Mouse (Mus musculus): ENCODE results near the gene Tctn3. TPM values are rescaled to one million over a fixed set of nuclear protein-coding genes. Genes with fewer than 3 reads are reported as not detected.

The Tctn3 gene
- polyA plus RNA-seq, 2 experiments: 11.4 to 17.0 TPM

DNA sequence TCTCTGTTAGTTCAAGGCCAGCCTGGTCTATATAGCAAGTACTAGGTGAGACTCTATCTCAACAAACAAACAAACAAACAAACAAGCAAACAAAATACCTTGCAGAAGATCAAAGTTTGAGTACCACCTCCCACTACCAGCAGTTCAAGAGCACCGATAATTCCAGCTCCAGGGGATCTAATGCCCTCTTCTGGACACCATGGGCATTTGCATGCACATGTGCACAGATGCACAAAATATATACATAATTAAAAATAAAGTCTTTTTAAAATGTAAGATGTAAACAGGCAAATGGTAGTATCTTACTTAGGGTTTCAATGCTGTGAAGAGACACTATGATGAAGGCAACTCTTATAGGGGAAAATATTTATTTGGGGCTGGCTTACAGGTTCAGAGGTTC is 21.1 kb upstream of the Tctn3 start:
- no peak overlapping the region for H3K4me2 ChIP-seq (replicated peaks; ENCODE audit: low read depth, low read length, severe bottlenecking)
- no peaks in the 10 kb centered on the region for H3K36me3 ChIP-seq (ENCODE audit: control insufficient read depth, insufficient read depth, low read length)
- 69% methylated on average over 1 of the region's 1 CpGs for whole genome bisulfite sequencing
- TF ChIP-seq POLR2A (IDR thresholded peaks at IDR 0.05; ENCODE audit: borderline replicate concordance, extremely low read depth, insufficient read depth, insufficient read length): no peak
- no peaks in the 10 kb centered on the region for H3K9me3 ChIP-seq (ENCODE audit: control insufficient read depth, low read length)
- ATAC-seq (ENCODE audit: low FRiP score, low read depth) (no peak), DNase-seq (ENCODE audit: low spot score) (no peak)
- no peak overlapping the region for H3K27ac ChIP-seq (replicated peaks; ENCODE audit: low read depth, low read length)
- H3K4me1 ChIP-seq (ENCODE audit: control insufficient read depth, insufficient read depth, low read length): no peaks in the 10 kb centered on the region
- no peak overlapping the region for H3K9ac ChIP-seq (ENCODE audit: low read depth, low read length, severe bottlenecking)
- H3K27me3 ChIP-seq (ENCODE audit: control insufficient read depth, insufficient read depth, low read length): no peaks in the 10 kb centered on the region
- H3K4me3 ChIP-seq (replicated peaks; ENCODE audit: low read length): no peak overlapping the region

GRCm38 (mm10) chr19:40632668-40633067 is 20.6 kb upstream of the Tctn3 start:
- H3K4me2 ChIP-seq (replicated peaks; ENCODE audit: low read depth, low read length, severe bottlenecking): no peak overlapping the region
- H3K36me3 ChIP-seq (ENCODE audit: control insufficient read depth, insufficient read depth, low read length): no peaks in the 10 kb centered on the region
- no peak for DNase-seq (ENCODE audit: low spot score)
- no peaks in the 10 kb centered on the region for H3K9me3 ChIP-seq (ENCODE audit: control insufficient read depth, low read length)
- no peak for TF ChIP-seq POLR2A (IDR thresholded peaks at IDR 0.05; ENCODE audit: borderline replicate concordance, extremely low read depth, insufficient read depth, insufficient read length)
- no peaks in the 10 kb centered on the region for H3K27me3 ChIP-seq (ENCODE audit: control insufficient read depth, insufficient read depth, low read length)
- H3K9ac ChIP-seq (ENCODE audit: low read depth, low read length, severe bottlenecking): no peak overlapping the region
- 80% methylated on average over 5 of the region's 5 CpGs for WGBS
- H3K4me1 ChIP-seq (ENCODE audit: control insufficient read depth, insufficient read depth, low read length): no peaks in the 10 kb centered on the region
- H3K4me3 ChIP-seq (replicated peaks; ENCODE audit: low read length): no peak overlapping the region
- no peak overlapping the region for H3K27ac ChIP-seq (replicated peaks; ENCODE audit: low read depth, low read length)
- ATAC-seq (ENCODE audit: low FRiP score, low read depth): no peak

- no peaks in the 10 kb centered on the region for H3K9me3 ChIP-seq (ENCODE audit: control insufficient read depth, low read length)
- no peaks in the 10 kb centered on the region for H3K4me1 ChIP-seq (ENCODE audit: control insufficient read depth, insufficient read depth, low read length)
- H3K9ac ChIP-seq (ENCODE audit: low read depth, low read length, severe bottlenecking): no peak overlapping the region
- no peak for TF ChIP-seq POLR2A (IDR thresholded peaks at IDR 0.05; ENCODE audit: borderline replicate concordance, extremely low read depth, insufficient read depth, insufficient read length)
- no peaks in the 10 kb centered on the region for H3K36me3 ChIP-seq (ENCODE audit: control insufficient read depth, insufficient read depth, low read length)
- no peaks in the 10 kb centered on the region for H3K27me3 ChIP-seq (ENCODE audit: control insufficient read depth, insufficient read depth, low read length)
- no peak overlapping the region for H3K27ac ChIP-seq (replicated peaks; ENCODE audit: low read depth, low read length)
- ATAC-seq (ENCODE audit: low FRiP score, low read depth) (no peak), DNase-seq (ENCODE audit: low spot score) (no peak)
- no peak overlapping the region for H3K4me2 ChIP-seq (replicated peaks; ENCODE audit: low read depth, low read length, severe bottlenecking)
- H3K4me3 ChIP-seq (replicated peaks; ENCODE audit: low read length): no peak overlapping the region
- WGBS: 65% methylated on average over 3 of the region's 3 CpGs
Observed at GRCm38 (mm10) chr19:40632193-40632592, 20.2 kb upstream of the Tctn3 start.

- Histone ChIP-seq H3K36me3 (ENCODE audit: control insufficient read depth, insufficient read depth, low read length) (no peaks in the 10 kb centered on the region), H3K27ac (replicated peaks; ENCODE audit: low read depth, low read length) (no peak overlapping the region), H3K4me1 (ENCODE audit: control insufficient read depth, insufficient read depth, low read length) (peaks cover 6% of the 10 kb centered on the region; the same call in 1 of the 2 replicates), H3K27me3 (ENCODE audit: control insufficient read depth, insufficient read depth, low read length) (no peaks in the 10 kb centered on the region), H3K4me3 (replicated peaks; ENCODE audit: low read length) (no peak overlapping the region), H3K9me3 (ENCODE audit: control insufficient read depth, low read length) (no peaks in the 10 kb centered on the region), H3K4me2 (replicated peaks; ENCODE audit: low read depth, low read length, severe bottlenecking) (no peak overlapping the region), H3K9ac (ENCODE audit: low read depth, low read length, severe bottlenecking) (no peak overlapping the region)
- no peak for TF ChIP-seq POLR2A (IDR thresholded peaks at IDR 0.05; ENCODE audit: borderline replicate concordance, extremely low read depth, insufficient read depth, insufficient read length)
- ATAC-seq (ENCODE audit: low FRiP score, low read depth) (no peak), DNase-seq (ENCODE audit: low spot score) (no peak)
- 68% methylated on average over 7 of the region's 7 CpGs for WGBS
Observed at GRCm38 (mm10) chr19:40630606-40631005, 18.6 kb upstream of the Tctn3 start.

DNA sequence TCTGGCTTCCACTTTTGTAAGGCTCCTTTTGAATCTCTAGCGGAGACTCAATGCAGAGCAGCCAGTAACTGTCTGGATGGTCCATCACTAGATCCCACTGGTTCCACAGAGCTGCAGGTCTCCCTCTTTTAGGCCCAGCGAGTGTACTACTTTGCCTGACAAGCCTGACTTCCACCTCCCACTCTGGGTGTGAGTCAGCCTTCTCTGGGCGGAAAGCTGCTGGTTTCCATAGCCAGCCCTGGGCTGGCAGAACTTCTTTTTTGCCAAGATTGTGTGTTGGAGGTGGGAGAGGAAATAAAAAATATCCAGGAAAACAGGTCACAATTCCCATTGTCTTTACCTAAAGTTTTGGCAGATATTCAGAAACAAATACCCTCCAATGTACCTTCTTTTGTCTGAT is 18.1 kb upstream of the Tctn3 start:
- Histone ChIP-seq H3K4me2 (replicated peaks; ENCODE audit: low read depth, low read length, severe bottlenecking) (no peak overlapping the region), H3K36me3 (ENCODE audit: control insufficient read depth, insufficient read depth, low read length) (no peaks in the 10 kb centered on the region), H3K27me3 (ENCODE audit: control insufficient read depth, insufficient read depth, low read length) (no peaks in the 10 kb centered on the region), H3K27ac (replicated peaks; ENCODE audit: low read depth, low read length) (no peak overlapping the region), H3K9me3 (ENCODE audit: control insufficient read depth, low read length) (no peaks in the 10 kb centered on the region), H3K9ac (ENCODE audit: low read depth, low read length, severe bottlenecking) (no peak overlapping the region), H3K4me1 (ENCODE audit: control insufficient read depth, insufficient read depth, low read length) (peaks cover 6% of the 10 kb centered on the region; the same call in 1 of the 2 replicates), H3K4me3 (replicated peaks; ENCODE audit: low read length) (no peak overlapping the region)
- DNase-seq (ENCODE audit: low spot score): no peak
- 63% methylated on average over 3 of the region's 3 CpGs for WGBS
- ATAC-seq (ENCODE audit: low FRiP score, low read depth): no peak
- no peak for TF ChIP-seq POLR2A (IDR thresholded peaks at IDR 0.05; ENCODE audit: borderline replicate concordance, extremely low read depth, insufficient read depth, insufficient read length)

GRCm38 (mm10) chr19:40628950-40629349 is 16.9 kb upstream of the Tctn3 start:
- H3K36me3 ChIP-seq (ENCODE audit: control insufficient read depth, insufficient read depth, low read length): no peaks in the 10 kb centered on the region
- no peak for TF ChIP-seq POLR2A (IDR thresholded peaks at IDR 0.05; ENCODE audit: borderline replicate concordance, extremely low read depth, insufficient read depth, insufficient read length)
- H3K27me3 ChIP-seq (ENCODE audit: control insufficient read depth, insufficient read depth, low read length): no peaks in the 10 kb centered on the region
- H3K4me2 ChIP-seq (replicated peaks; ENCODE audit: low read depth, low read length, severe bottlenecking): no peak overlapping the region
- peaks cover 6% of the 10 kb centered on the region; the same call in 1 of the 2 replicates for H3K4me1 ChIP-seq (ENCODE audit: control insufficient read depth, insufficient read depth, low read length)
- no peak for ATAC-seq (ENCODE audit: low FRiP score, low read depth)
- H3K9me3 ChIP-seq (ENCODE audit: control insufficient read depth, low read length): no peaks in the 10 kb centered on the region
- no peak overlapping the region for H3K27ac ChIP-seq (replicated peaks; ENCODE audit: low read depth, low read length)
- no peak for DNase-seq (ENCODE audit: low spot score)
- H3K9ac ChIP-seq (ENCODE audit: low read depth, low read length, severe bottlenecking): no peak overlapping the region
- no peak overlapping the region for H3K4me3 ChIP-seq (replicated peaks; ENCODE audit: low read length)

Data from limb, embryonic 14.5 days (tissue).